Mouse (Mus musculus): ENCODE measurements at regions not wholly inside any gene's neighbourhood (a gene's known extent, or its start where the extent isn't known, plus 50 kb on each side); places are given as distances from the start of the nearest gene placed in this dataset.
A peak's percentile ranks its signal among the peaks of the same experiment; 100 is the strongest.

DNA sequence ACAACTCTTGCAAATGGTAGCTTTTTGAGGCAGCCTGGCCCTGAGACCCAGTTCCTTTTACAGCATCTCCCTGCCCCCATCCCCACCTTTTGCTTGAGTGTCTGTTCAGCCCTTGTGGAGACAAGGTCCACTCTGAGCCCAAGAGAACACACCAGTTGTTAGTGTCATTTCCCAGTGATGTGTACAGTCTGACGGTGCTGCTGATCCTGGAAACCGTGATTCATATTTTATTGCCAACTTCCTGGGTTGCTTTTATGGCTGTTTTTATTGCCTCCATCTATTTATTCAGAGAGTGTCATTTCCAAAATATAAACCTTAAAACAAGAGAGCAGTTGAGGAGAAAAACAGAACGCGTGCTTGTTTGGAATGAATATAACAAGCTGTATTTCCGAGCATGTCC is 309.6 kb upstream of the Isl1 start:
- no peak for DNase-seq (ENCODE audit: low spot score in 2 of 2)

DNA sequence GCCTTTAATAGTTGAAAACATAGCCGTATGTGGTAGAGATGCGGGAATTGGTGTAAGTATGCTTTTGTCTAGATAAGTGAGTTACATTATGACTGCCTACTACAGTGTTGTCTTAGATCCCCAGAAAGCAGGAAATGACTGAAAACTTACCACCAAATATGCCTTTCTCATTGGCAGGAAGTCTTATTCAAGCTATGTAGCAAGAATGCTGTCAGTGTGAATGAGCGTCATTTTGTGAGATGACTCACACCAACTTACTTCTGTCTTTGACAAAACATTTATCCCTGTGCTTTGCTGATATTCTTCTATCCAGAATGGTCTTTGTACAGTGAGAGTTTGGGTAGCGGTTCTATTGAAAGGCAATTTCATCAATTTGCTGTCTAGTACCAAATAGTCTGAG is 286.9 kb upstream of the Isl1 start:
- no peak for DNase-seq (ENCODE audit: low spot score in 2 of 2)

DNA sequence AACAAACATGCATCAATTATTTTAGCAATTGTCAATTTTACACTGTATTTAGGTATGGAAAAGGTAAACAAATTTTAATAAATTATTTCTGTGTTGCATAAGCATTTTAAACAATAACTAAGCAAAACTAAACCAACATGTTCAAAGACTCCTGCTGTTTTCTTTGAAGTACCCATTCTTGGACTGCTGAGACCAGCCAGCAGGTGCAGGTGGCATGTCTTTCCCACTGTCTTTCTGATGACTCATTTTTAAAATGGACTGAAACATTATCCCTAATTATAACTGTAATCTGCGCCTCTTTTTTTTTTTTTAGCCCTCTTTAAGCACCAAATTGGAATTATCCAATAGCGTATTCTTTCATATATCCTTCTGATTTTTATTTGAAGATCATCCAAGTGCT is 286.0 kb upstream of the Isl1 start:
- DNase-seq (ENCODE audit: low spot score in 2 of 2), result no peak

DNA sequence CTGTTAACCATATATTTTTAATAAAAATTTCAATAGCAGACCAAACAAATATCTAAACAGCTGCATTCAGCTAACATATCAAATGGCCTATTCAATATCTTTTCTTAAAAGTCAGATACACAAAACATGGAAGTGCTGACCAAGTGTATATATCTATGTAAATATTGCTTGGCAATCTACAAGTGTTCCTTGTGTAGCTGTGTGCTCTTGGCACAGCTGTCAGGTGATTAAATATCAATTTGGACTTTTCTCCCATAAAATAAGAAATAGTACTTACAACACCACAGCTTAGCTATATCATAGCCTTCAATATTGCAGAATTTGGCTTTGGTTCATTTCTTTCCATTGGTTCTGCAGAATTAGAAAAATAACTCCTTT is 266.5 kb upstream of the Isl1 start:
- no peak for DNase-seq (ENCODE audit: low spot score in 2 of 2)

DNA sequence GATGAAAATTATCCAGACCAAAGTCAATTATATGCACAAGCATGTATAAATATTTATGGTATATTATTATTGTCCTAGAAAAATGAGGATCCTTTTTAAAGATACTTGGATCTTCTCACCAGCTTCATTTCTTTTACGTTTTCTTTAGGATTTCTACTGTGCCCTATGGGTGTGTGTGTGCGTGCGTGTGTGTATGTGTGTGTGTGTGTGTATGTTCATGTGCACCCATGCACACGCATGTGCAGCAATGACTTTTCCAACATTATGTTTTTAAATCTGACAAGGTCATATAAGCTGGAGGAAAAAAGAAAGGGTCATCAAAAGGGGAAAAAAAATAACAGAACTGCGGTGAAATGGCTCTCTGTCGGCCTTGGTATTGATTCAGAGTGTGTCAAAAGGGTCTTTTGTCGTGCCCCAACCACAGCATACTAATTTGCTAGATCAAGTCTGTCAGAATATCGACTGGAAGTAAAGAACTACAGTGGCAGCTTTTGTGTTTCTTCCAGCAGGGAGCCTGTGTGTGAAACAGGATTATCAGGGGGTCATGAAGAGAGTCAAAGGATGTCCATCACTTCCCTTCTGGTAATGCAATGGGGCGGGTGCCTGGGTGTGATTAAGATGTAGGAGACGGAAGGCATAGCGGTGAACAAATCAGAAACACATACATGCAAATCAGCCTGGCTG is 265.9 kb upstream of the Isl1 start:
- no peak for DNase-seq (ENCODE audit: low spot score in 2 of 2)

DNA sequence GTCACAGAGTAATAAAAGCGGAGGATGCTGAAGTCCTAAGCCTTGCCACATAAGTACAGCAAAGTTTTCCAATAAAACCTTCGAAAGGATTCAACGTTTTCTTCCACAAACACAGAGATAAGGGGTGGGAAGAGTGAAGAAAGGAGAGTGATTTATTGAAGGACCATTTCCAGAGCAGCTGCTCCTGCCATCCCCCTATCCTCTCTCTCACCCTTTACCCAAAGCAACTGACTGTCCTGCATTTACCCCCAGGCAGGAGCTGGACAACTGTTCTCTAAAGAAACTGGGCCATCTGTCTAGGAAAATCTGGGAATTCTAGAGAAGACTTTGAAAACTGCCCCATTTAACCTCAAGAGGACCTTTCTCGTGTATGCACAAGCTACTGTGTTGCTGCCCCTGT is 245.6 kb upstream of the Isl1 start:
- DNase-seq (ENCODE audit: low spot score in 2 of 2), result no peak

DNA sequence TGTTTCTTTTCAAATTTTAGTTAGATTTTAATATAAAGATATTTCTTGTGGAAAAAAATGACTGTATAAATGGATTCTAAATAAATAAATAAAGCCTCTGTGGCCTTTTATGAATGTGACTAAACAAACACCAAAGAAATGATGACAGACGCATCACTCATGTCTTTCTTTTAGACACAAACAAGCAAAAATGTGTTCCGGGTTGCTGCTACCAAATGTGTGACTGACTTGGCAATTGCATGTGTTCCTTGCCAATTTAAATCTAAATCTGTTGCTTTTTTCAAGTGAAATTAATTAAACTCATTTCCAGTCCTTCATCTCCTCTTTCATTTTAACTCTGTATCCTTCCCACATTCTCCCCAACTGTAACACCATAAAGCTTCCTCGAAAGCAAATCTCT is 225.7 kb upstream of the Isl1 start:
- DNase-seq (ENCODE audit: low spot score in 2 of 2), result no peak

DNA sequence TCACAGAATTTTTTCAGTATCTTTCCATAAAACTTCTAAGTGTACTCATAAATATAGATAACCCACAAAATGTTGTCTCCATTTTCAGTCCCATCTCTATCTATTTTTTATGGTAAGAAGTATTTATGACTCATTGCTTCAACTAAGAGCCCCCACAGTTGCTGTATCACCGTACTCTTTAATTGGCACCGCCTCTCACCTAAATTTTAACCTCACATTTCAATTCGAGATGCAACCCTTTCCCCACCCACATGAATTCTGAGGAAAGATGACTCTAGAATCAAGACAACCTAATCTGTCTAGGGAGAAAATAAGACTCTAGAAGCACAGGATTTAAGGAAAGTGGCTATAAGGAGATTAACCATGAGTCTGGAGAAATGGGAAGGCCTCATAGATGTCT is 223.7 kb upstream of the Isl1 start:
- DNase-seq (ENCODE audit: low spot score in 2 of 2), result peak in 1 of 2 experiments; percentile 2

DNA sequence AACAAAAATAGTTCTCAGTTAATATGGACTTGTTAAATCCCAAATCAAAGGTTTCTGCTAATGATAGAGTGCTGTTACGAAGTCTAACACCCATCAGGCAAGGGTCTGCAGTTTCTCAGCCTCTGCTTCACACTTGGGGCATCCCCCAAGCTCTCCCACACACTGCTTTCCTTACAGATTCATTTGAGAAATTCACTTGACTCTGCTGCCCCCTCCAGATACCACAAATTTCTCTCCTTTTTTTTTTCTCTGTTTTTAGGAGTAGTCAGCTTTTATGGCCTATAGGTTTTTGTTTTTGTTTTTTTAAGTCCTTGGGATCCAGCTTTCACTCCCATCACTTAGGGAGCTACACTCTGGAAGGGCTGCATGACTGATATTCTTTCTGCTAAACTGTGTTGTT is 218.8 kb upstream of the Isl1 start:
- DNase-seq (ENCODE audit: low spot score in 2 of 2), result no peak

DNA sequence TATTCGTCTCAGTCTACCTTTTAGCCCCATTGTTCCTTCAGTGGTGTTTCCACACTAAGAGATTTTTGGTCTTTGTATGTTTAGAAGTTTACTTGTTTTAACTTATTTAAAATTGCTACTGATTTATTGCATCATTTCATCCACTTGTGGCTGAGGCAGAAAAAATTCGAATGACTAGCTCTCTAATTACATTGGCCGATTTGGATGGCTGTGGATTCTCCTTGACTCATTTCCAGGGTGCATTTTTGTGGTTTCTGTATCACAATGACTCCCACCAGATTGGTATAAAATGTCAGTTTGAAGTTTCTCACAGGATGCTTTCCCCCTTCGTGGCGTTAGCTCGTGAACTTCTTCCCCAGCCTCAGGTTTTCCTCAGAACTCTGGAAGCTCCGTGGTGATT is 217.5 kb upstream of the Isl1 start:
- DNase-seq (ENCODE audit: low spot score in 2 of 2), result no peak

DNA sequence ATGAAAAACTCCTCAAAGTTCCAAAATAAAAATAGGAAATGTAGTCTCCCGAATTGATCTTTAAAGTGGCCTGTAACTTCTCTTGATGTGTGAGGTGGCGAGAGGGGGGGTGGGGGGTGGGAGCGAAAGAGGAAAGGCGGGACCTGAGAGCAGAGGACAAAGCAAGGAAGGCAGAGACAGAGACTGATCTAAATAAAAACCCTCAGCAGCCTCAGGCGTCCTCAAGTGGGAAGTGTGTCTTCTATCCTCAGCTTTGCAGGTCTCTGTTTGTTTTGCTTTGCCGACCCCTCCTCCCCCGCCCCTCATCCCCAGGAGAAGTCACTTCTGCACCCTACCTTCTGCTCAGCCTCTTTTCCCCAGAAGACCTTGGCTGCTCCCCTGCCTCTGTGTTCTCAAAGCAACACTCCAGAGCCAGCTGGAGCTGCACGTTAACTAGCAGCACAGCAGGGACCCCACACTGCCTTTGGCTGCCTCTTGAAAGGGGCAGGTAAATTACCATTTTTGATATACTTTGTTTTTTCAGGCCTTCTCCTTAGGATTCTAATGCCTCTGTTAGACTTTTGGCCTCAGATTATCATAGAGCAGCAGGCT is 214.3 kb upstream of the Isl1 start:
- DNase-seq (ENCODE audit: low spot score in 2 of 2), result no peak

DNA sequence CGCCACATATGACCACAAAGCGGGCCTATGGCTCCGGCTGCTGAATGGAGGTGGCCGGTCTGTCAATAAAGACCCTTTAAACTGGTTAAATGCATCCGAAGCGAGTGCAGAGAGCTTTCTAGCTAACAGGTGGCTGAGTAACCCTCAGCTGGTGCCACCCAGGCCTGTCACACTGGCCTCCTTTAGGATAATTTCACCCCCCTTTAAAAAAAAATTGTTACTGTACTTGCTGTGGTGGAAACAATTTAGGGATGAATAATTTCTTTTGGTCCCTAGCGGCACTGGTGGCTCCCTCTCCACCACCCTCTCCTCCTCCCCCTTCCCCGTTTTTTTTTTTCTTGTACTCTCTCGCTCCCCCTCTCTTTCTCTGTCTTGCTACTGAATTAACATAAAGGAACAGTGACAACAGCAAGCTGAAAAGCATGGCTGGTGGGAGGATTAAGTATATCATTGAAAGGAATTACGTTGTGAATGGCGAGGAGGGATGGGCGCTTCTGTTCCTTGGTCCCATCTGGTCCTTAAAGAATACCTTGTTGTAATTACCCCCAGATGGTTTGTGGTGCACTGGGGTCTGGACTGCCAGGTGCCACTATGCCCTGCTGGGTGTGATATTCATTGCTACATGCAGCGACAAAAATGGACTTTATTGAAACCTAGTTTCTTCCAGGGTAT is 205.3 kb upstream of the Isl1 start:
- DNase-seq (ENCODE audit: low spot score in 2 of 2), result no peak

DNA sequence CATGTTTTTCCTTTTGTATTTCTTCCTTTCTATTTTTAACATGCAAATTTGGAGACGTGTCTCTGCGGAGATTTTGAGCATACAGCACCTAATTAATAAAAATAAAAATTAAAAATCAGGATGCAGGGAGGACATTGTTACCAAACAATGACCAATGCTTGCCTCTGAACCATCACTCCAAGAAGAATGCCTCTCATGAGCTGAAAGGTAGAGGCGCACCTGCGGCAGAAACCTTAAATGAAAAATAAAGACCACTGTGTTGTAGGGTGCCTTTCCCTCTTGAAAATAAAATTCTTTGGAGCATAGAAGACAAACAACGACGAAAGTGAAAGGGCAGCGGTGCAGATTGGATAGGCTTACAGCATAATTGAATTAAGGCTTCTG is 204.8 kb upstream of the Isl1 start:
- no peak for DNase-seq (ENCODE audit: low spot score in 2 of 2)

DNA sequence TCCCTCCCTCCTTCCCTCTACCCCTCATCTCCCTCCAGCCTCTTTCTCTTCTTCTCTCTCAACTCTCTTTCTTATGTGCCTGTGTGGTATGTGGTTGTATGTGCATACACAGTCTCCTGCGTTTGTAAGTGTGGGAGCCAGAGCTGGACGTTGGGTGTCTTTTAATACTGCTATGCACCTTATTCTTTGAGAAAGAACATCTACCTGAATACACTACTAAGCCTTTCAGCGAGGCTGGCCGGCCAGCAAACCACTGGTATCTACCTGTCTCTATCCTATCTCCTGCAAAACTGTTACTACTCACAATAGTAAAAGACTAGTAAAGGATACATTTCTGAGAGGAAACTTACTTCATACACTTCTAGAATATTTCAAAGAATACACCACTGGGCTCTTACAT is 202.9 kb upstream of the Isl1 start:
- no peak for DNase-seq (ENCODE audit: low spot score in 2 of 2)

DNA sequence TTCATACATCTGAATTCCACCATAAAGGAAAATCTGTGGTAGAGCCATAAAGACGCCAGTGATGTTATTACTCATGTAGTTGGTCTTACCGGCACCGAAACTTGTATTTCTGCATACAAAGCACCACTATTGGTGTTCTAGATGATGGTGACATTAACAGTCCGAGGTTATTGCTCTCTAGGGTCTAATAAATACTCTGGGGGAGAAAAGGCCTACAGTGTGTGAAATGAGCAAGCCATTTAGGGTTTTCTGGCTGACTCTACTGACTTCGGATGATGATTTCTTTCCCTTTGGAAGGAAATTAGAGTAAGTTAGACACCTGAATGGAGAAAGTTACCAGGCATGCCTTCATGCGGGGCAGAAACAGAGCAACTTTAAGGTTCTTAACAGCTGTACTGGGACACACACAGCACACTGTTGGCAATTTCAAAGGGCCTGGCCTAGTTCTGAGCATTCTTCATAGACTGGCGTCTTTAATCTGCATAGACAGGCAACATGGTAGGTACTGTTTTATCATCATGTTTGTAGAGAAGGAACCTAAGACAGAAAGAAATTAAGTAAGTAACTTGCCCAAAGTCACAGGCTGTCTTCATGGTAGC is 198.8 kb upstream of the Isl1 start:
- no peak for DNase-seq (ENCODE audit: low spot score in 2 of 2)

DNA sequence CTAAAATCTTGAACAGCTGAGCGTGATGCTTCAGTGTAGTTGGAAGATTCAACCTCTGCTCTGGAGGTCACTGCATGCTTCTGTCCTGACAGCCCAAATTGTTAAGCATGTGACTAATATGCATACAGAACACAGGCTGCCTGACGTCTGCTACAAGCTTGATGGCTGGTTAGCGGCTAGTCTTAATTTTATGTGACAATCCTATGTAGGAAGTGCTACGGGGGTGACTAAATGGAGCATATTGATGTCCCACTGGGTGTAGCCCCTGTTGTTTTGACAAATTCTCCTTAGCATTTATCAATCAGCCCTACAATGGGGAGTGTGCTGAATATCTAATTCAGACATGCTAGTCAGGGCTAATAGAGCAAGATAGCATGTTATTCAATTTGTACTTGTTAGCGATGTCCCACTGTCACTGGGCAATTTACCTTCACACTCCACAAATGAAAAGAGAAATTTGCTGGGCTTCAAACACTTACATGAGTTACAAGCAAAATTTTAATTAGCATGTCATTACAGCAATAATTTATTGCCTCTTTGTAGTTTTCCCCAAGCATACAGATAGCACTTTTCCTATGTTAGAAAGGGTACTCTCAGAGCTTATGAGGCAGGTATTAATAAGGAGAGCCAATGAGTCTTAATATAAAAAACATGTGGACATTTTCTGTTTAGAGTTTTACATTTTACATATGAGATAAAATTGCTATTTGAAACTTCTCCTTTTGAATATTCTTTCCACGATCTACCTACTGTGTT is 188.3 kb upstream of the Isl1 start:
- DNase-seq (ENCODE audit: low spot score in 2 of 2), result no peak

DNA sequence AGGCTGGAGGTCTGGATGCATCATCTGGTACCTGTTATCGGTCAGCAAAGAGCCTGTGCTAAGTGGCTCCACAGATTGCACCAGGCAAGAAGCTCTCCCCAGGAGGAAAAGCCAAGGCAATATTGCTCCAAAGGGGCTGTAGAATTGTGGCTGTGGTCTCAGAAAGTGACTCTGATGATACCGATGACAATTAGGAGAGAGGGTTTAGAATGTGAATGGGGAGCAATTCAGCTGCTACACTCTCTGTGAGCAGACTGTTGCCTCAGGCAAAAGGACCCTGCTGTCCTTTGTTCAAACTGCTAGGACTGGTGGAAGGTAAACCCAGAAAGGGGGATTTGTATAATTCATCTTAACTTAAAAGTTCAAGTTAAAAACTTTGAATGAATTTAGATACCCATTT is 186.2 kb upstream of the Isl1 start:
- no peak for DNase-seq (ENCODE audit: low spot score in 2 of 2)

DNA sequence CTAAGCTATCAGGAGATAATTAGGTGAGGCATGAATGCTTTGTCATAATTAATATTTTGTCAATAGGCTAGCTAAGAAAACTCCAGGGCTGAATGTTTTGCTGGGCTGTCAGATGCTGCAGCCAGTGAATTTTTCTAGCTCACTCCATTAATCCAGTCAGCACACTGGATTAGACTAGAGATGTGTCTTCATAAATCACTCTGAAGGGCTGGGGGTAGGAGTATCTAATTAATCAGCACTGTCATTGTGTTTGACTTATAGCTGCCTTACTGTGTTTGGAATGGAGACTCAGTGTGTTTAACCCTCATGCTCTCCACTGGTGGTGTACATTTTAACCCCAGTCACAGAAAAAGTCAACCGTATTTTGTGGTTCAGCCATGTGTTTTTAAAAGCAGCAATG is 179.9 kb upstream of the Isl1 start:
- DNase-seq (ENCODE audit: low spot score in 2 of 2), result no peak

DNA sequence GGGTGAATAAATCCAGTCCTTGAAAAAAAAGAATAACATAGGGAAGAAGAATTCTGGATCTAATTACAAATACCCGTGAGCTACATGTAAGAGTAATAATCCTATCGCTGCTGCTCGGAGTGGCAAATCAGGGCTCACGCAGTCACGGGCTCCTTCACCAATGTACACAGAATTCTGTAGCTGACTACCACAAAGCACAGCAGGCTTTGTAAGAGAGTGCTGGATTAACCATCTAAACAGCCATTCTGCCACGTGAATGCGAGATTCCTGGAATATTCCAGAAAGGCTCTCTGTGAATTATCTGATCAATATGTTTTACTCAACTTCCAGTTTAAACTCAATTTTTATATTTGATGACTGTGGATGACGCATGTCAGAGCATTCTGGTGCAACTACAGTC is 165.1 kb upstream of the Isl1 start:
- DNase-seq (ENCODE audit: low spot score in 2 of 2), result no peak

DNA sequence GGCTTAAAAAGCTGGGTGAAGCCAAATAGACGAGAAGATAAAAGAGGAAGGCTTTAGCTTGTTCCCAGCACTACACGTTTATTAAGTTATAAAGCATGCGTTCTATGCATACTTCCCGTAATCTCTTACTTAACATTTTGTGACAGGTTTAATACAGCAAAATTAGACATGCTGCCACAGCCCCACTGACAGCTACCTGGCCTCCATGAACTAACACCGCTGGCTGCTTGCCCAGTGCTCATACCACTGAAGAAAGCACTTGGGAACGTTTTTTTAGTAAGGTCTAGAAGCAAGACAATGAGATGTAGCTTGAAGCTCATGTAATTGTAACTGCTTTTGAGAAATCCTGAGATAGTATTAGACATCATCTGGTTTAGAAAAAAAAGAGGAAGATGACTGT is 152.3 kb upstream of the Isl1 start:
- no peak for DNase-seq (ENCODE audit: low spot score in 2 of 2)

DNA sequence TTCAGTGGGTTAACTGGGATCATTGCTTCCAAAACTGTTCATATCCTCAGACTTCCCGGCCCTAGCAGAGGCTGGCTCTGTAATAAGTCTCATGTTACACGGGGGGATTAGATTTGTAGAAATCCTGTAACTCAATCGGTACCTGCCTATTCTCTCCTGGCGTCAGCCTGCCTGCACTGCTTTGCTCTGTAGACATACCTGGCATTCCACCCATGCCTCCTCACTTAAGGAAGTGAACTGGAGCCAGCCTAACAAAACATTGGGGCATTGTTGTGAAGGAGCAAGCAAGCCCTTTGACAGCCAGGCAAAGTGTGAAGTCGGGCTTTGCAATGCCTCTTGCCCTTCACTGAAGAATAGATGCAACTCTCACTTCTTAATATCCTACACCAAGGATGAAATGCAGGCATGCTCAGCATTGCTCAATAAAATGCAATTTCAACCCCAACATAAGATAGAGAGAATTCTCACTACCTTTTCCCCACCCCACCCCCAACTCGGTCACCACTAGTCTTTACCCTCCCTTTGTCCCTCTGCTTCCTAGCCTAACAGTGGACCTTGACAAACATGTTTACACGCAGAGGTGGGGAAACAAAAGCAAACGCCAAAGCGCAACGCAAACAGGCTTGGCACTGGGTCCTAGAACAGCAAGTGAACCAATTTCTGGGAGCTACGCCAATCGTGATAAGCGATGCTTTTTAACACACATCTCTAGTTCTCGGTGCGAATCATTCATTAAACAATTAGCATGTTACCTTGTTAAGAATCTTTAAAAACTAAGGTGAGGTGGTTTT is 133.9 kb upstream of the Isl1 start:
- no peak for DNase-seq (ENCODE audit: low spot score in 2 of 2)

DNA sequence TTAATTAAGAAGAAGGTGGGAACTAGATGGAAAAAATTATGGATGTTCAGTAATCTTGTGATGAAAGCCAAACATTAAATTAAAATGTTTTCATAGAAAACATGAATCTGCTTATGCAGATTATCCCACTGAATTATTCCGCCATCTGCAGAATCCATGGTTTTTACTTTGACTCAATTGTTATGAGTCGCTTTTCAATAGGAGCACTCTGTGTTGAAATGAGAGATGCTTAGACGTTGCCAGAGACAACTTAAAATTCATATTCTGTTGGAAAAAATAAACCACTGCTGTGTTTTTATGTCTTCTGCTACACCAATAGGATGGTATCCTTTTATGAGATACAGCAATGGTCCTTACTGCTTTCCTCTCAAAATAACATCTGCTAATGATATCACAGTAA is 108.3 kb upstream of the Isl1 start:
- DNase-seq (ENCODE audit: low spot score in 2 of 2), result no peak
